Mouse (Mus musculus) lung, adult 2 months (tissue): ENCODE data around the gene Cstad.

Source experiments
- CTCF ChIP-seq: fragments of 200-500 bp; IDR thresholded peaks from 2 replicates; pipeline ENCODE4 v1.5.1; 2011; ENCODE audit warnings: mild to moderate bottlenecking, low read length, control low read depth; ENCODE audit not compliant: insufficient read depth
- POLR2A ChIP-seq: fragments of 200-500 bp; IDR thresholded peaks from 2 replicates; pipeline ENCODE4 v1.6.1; 2011; ENCODE audit warnings: low read depth, mild to moderate bottlenecking, control low read depth, low read length, borderline replicate concordance; ENCODE audit errors: extremely low read depth

- TF ChIP-seq POLR2A (no peak), CTCF (no peak)
Measured at GRCm38 (mm10) chr2:30604880-30605761, 10.3 kb downstream of the Cstad start.
